Mouse (Mus musculus) brain, adult 10 weeks (tissue): Measurements from ENCODE around the gene Zfp318. TPM values are rescaled to one million over a fixed set of nuclear protein-coding genes. Genes with fewer than 3 reads are reported as not detected.

Source experiments
- polyA plus RNA-seq: library from polyadenylated mRNA; stranded (reverse); fragments of 350-450 nt; fragmentation: Illumina TruSeq; extraction: RNeasy Lipid Tissue Mini Kit (QIAGEN cat#74804); gene quantifications from one replicate; pipeline ENCODE4 v1.2.3, GENCODE M21; 2015; ENCODE audit warnings: low read depth, low replicate concordance

Zfp318 gene
- 30.7 TPM for polyA plus RNA-seq

DNA sequence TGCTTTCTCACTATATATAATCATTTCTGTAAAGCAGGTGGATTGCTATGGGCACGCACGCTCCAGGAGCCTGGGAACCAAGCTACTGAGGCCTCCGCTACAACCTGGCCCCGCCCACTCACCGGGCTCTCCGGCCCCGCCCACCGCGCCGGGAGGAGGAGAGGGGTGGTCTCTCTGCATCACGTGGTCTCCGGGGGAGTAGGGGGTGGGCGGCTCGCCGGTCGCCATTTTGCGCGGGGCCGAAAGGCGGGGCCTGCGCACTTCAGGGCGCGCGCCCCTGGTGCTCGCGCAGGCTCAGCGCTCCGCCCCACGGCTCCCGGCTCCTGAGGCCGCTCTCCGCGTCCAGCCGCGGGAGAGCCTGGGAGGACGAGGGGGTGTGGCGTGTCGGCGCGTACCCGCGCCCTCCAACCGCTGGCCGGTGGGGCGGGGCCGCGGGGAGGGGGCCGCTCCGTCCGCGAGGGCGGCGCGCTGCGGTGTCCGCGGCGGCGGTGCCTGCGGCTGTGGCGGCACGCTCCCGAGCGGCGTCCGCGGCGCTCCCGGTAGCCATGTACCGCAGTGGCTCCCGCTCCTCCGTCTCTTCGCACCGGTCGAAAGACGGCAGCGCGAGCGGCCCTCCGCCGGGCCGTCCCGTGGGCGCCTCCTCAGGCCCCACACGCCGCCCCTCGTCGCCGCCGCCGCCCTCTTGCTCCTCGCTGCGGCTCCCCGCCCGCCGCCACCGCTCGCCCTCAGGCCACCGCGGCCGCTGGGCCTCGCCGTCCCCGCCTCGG lies at the start of gene Zfp318:
TSS of gene Zfp318 (plus strand) at position 438 of the 767 bp plus-strand sequence.

DNA sequence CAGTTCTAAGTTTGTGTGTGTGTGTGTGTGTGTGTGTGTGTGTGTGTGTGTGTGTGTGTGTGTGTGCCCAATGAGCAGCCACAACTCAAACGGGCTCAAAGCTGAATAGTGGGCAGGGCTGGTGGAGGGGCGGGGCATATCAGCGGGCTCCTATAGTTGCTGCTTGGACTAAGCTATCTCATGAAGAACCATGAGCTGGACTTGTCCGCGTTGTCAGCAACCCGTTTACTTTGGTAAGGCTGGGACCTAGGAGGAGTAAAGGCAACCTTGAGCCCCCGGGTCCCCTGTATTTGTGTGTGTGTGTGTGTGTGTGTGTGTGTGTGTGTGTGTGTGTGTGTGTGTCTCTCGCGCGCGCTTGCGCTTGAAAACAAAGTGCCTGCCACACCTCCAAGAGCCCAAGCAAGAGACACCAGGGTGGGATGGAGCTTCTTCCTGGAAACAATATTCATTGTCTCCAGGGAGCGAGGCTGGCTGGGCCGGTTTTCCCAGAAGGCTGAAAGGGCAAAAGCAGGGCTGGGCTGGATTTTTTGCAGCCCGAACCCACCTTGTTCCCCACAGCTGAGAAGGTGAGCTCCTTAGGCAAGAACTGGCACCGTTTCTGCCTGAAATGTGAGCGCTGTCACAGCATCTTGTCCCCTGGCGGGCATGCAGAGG lies 45.4 kb downstream of the Zfp318 start, which contains the start of gene Crip3:
TSS of gene Crip3 (plus strand) at position 166 of the 654 bp plus-strand sequence.

DNA sequence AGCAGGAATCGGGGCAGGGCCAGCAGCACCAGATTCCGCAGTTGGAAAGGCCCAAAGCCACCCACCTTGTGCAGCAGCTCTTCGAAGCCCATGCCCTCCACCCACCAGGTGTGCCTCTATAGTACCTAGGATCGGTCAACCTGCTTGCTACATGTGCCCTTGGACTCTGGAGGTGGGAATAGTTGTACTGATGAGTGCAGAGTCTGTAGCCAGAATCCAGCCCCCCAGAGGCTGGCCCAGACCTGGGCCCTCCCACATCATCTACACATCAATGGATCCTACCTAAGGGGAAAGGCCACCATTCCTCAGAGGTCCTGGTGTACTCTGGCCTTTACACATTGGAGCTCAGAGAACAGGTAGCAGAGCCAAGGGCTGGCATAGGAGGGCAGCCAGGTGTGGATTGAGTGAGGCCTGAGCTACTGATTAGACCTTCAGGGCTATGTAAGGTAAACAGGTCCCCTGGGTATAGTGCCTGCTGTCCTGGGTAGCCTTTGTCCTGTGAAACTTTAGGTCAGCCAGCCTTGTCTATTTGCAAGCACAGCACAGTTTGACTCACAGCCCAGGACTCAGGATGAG lies 54.9 kb downstream of the Zfp318 start, which contains the start of gene Slc22a7:
TSS of gene Slc22a7 (minus strand) at position 160 of the 576 bp plus-strand sequence.

Other genes with a start within 250 kb of the Zfp318 start
- gene Rsph9, start 239.5 kb upstream of the Zfp318 start, polyA plus RNA-seq, result 23.4 TPM
- 16.5 TPM for gene Mad2l1bp, start 230.2 kb upstream of the Zfp318 start, polyA plus RNA-seq
- 86.9 TPM for gene Gtpbp2, start 222.7 kb upstream of the Zfp318 start, polyA plus RNA-seq
- 3.9 TPM for gene Polh, start 181.1 kb upstream of the Zfp318 start, polyA plus RNA-seq
- 28.6 TPM for gene Xpo5, start 180.9 kb upstream of the Zfp318 start, polyA plus RNA-seq
- gene Polr1c, start 135.7 kb upstream of the Zfp318 start, polyA plus RNA-seq, result 41.5 TPM
- gene Yipf3, start 135.7 kb upstream of the Zfp318 start, polyA plus RNA-seq, result 66.5 TPM
- 44.4 TPM for gene Lrrc73, start 130.2 kb upstream of the Zfp318 start, polyA plus RNA-seq
- 31.4 TPM for gene Tjap1, start 100.7 kb upstream of the Zfp318 start, polyA plus RNA-seq
- 36.9 TPM for gene Dlk2, start 86.3 kb upstream of the Zfp318 start, polyA plus RNA-seq
- 5.0 TPM for gene Abcc10, start 55.4 kb upstream of the Zfp318 start, polyA plus RNA-seq
- gene Crip3, start 45.2 kb downstream of the Zfp318 start, polyA plus RNA-seq, result 2.9 TPM
- not detected for gene Slc22a7, start 54.7 kb downstream of the Zfp318 start, polyA plus RNA-seq
- gene Ttbk1, start 103.9 kb downstream of the Zfp318 start, polyA plus RNA-seq, result 47.4 TPM
- gene Dnph1, start 113.0 kb downstream of the Zfp318 start, polyA plus RNA-seq, result 5.6 TPM
- 29.7 TPM for gene Cul9, start 162.7 kb downstream of the Zfp318 start, polyA plus RNA-seq
- 37.9 TPM for gene Srf, start 172.4 kb downstream of the Zfp318 start, polyA plus RNA-seq
- 6.1 TPM for gene Ptk7, start 245.8 kb downstream of the Zfp318 start, polyA plus RNA-seq